Mouse (Mus musculus): ENCODE results near the gene Mrpl10. TPM values are rescaled to one million over a fixed set of nuclear protein-coding genes. Genes with fewer than 3 reads are reported as not detected.
A peak's percentile ranks its signal among the peaks of the same experiment; 100 is the strongest.

Mrpl10 gene
- total and polyA plus RNA-seq, 3 experiments = 104 to 132 (median 119) TPM

DNA sequence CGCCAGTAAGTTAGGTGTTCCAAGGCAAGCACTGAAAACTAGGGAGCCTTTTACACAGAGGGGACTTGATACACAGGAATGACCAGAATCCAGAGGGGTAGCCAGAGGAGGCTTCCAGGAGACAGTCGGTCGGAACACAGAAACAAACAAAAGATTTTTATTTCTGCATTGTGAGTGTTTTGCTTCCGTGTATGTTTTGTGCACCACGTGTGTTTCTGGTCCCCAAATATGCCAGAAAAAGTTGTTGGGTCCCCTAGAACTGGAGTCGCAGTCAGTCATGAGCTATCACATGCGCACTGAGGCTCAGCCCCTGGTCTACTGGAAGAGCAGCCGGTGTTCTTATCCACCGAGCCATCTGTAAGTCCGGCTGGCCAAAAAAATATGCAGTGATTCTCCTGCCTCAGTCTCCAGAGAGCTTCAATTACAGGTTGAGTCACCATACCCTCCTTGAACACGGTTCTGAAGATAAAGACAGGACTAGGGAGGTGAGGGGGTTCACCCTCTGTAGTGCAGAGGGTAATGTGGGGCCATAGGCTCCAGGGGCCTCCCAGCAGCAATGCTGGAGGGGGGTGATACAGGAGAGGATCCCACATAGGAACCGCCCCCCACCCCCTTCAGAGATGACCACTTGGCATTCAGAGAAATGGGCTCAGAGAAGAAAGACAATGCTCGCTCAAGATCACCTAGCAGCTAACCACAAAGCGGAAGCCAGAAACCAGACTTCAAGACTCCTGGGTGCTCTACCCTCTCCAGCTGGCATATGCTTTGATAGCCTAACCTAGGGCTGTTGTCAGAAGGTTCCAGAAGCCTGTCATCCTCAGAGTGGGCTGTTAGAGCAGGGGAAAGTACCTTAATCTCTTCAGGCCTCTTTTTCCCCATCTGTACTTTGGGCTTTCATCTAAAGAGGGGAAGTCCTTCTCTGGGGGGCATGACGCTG, 45.3 kb upstream of the Mrpl10 start (continued):
- TF ChIP-seq ZC3H11A (IDR thresholded peaks at IDR 0.05; ENCODE audit: low read depth, low read length) (no peak), CTCF (conservative IDR thresholded peaks at IDR 0.05 in 1 of 2, IDR thresholded peaks at IDR 0.05 in 1 of 2; ENCODE audit: low read depth in 2 of 2, low read length in 2 of 2) (no peak), MXI1 (IDR thresholded peaks at IDR 0.05; ENCODE audit: low read depth, low read length) (peak; percentile 72), ELF1 (IDR thresholded peaks at IDR 0.05; ENCODE audit: low read depth, low read length) (peak; percentile 68), NELFE (IDR thresholded peaks at IDR 0.05; ENCODE audit: low read depth, low read length) (peak; percentile 69; the same call in 1 of the 2 replicates), E2F4 (IDR thresholded peaks at IDR 0.05; ENCODE audit: insufficient replicate concordance, low read depth, low read length) (0 out of 2 replicates have a peak, but pooled peaks have one; percentile 15), CHD2 (IDR thresholded peaks at IDR 0.05; ENCODE audit: low read length) (peak; percentile 88), MAZ (IDR thresholded peaks at IDR 0.05; ENCODE audit: low read depth, low read length) (peak; percentile 92), TBP (conservative IDR thresholded peaks at IDR 0.05; ENCODE audit: low read depth, low read length) (peak; percentile 46), SIN3A (IDR thresholded peaks at IDR 0.05; ENCODE audit: low read length) (peak; percentile 94; the same call in 1 of the 2 replicates), RCOR1 (conservative IDR thresholded peaks at IDR 0.05; ENCODE audit: low read depth, low read length) (peak; percentile 83), POLR2AphosphoS2 (IDR thresholded peaks at IDR 0.05; ENCODE audit: low read depth, low read length) (no peak; the same call in none of the 2 replicates), USF1 (IDR thresholded peaks at IDR 0.05; ENCODE audit: low read depth, low read length) (peak; percentile 22), HCFC1 (IDR thresholded peaks at IDR 0.05; ENCODE audit: low read depth, low read length) (peak; percentile 6; the same call in 1 of the 2 replicates), RAD21 (IDR thresholded peaks at IDR 0.05; ENCODE audit: low read depth, low read length) (no peak; the same call in none of the 2 replicates), ZMIZ1 (IDR thresholded peaks at IDR 0.05; ENCODE audit: low read depth, low read length) (no peak; the same call in none of the 2 replicates)

- TF ChIP-seq BHLHE40 (IDR thresholded peaks at IDR 0.05; ENCODE audit: low read depth, low read length) (peak; percentile 86), RCOR1 (conservative IDR thresholded peaks at IDR 0.05; ENCODE audit: low read depth, low read length) (no peak), USF1 (IDR thresholded peaks at IDR 0.05; ENCODE audit: low read depth, low read length) (peak; percentile 83), HCFC1 (IDR thresholded peaks at IDR 0.05; ENCODE audit: low read depth, low read length) (0 out of 2 replicates have a peak, but pooled peaks have one; percentile 3), POLR2A (IDR thresholded peaks at IDR 0.05; ENCODE audit: low read depth, low read length) (peak; percentile 1; the same call in 1 of the 2 replicates), MAX (IDR thresholded peaks at IDR 0.05; ENCODE audit: low read length) (peak; percentile 99), EP300 (IDR thresholded peaks at IDR 0.05; ENCODE audit: low read length) (peak; percentile 85), SIN3A (IDR thresholded peaks at IDR 0.05; ENCODE audit: low read length) (peak; percentile 14), SMC3 (IDR thresholded peaks at IDR 0.05; ENCODE audit: low read depth, low read length) (no peak), USF2 (conservative IDR thresholded peaks at IDR 0.05; ENCODE audit: low read depth, low read length) (peak; percentile 81), MYC (IDR thresholded peaks at IDR 0.05; ENCODE audit: low read depth, low read length) (peak; percentile 96), TCF12 (IDR thresholded peaks at IDR 0.05; ENCODE audit: low read depth, low read length) (peak; percentile 65), ELF1 (IDR thresholded peaks at IDR 0.05; ENCODE audit: low read depth, low read length) (no peak; the same call in 1 of the 2 replicates), JUND (conservative IDR thresholded peaks at IDR 0.05; ENCODE audit: low read depth, low read length) (peak; percentile 14; the same call in 1 of the 2 replicates), MXI1 (IDR thresholded peaks at IDR 0.05; ENCODE audit: low read depth, low read length) (peak; percentile 68; the same call in 1 of the 2 replicates)
Measured at GRCm38 (mm10) chr11:96996773-96997379, 44.5 kb upstream of the Mrpl10 start.

More at GRCm38 (mm10) chr11:96996773-96997379, 44.5 kb upstream of the Mrpl10 start:
- H3K4me3 ChIP-seq (replicated peaks in 1 of 3; ENCODE audit: low read depth in 2 of 3, low read length in 2 of 3, poor library complexity in 1 of 3) = peak overlapping the region; percentile 58 to 64 (median 60)
- H3K4me2 ChIP-seq (ENCODE audit: insufficient read depth, low read depth, poor library complexity, severe bottlenecking) = peak overlapping the region; percentile 72
- H3K36me3 ChIP-seq (replicated peaks in 1 of 2; ENCODE audit: control insufficient read depth in 1 of 2, insufficient read depth in 1 of 2, low read length in 1 of 2) = no peaks in the 10 kb centered on the region
- in situ Hi-C loops (cut with MboI; ENCODE audit: low pct_ligation_motif_present, low pct_unique_long_range_greater_than_20kb, low sequenced_read_pairs) = no loop called here
- H3K9me3 ChIP-seq (replicated peaks; ENCODE audit: low read length) = no peaks in the 10 kb centered on the region
- H3K27me3 ChIP-seq (replicated peaks) = no peaks in the 10 kb centered on the region
- peaks cover 46 to 90% of the 10 kb centered on the region in 2 experiments for H3K4me1 ChIP-seq (ENCODE audit: control insufficient read depth in 1 of 2, insufficient read depth in 2 of 2)
- no peak for DNase-seq (ENCODE audit: extremely low read depth)
- H3K27ac ChIP-seq (ENCODE audit: insufficient read depth, low read depth) = peak overlapping the region; percentile 96
- H3K79me2 ChIP-seq (replicated peaks; ENCODE audit: control insufficient read depth, extremely low read depth, insufficient read depth, poor library complexity, severe bottlenecking) = no peaks in the 10 kb centered on the region
- dilution Hi-C loops (cut with MboI; ENCODE audit: extremely low pct_ligation_motif_present, extremely low pct_unique_long_range_greater_than_20kb, low sequenced_read_pairs) = no loop called here
- peak overlapping the region; percentile 91 for H3K9ac ChIP-seq (ENCODE audit: insufficient read depth, low read depth)
